Mouse (Mus musculus) hindlimb bud, embryonic 11.5 days (tissue): ENCODE data around the gene Mroh2a.

ENCODE experiments used
- DNase-seq: peaks from one replicate; pipeline ENCODE4 v3.0.0-alpha.2; 2012; ENCODE audit warnings: low read depth, low spot score; ENCODE audit errors: extremely low spot score

The Mroh2a gene

DNA sequence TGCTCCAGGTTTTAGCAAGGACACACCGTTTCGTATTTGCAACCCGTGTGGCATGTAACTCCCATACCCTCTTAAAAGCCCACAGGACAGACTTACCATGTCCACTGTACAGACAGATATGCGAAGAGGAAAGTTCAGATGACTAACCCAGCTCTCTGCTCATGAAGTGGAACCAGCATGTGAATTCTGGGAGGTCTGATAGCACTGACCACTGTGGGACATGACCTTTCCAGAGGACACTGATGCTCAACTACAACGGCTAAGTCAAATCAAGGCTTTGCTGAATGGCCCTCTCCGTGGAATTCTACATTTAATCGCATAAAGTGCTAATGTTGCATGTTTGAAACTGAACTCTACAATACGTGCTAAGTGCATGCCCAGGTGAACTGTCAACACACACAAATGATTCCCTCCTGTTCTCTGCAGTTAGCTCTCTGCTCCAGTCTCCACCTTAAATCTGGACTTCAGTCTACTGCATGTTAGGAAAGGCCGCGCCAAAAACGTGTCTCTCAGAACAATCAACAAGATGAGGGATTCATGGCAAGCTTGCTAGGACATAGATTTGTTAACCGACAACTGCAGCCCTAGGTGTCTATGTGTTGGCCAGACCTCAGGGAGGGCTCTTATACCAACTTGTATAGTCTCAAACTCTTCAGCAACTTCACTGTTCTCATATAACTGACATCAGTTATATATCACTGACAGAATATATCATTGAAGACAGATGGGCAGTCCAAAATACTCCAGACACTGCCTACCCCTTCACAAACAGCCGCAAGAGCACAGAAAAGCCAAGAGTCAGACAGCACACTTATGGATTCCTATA lies 49.1 kb downstream of the Mroh2a start:
- DNase-seq: no peak

DNA sequence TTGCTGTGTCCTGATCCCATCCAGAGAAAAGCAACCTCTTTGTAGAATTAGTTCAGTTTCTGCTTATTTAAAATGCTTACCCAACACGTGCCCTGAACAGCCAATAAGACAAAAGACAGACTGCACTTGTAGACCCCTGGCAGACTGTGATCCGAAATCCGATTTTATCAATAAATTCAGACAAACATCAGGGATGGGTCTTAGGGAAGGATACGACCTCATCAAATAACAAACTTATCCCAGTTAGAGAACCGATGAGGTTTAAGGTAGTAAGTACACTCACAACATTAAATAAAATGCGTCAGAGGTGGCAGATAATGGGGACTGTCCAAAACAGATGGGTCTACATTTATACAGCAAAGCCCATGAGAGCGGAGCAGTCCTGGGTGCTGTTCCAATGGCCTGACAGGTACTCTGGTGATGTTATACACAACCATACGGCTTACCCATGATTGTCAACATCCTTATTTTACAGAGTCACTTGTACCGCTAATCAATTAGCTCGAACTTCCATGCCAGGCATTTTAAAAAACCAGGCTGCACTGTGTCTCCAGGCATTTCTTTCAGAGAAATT lies 49.8 kb downstream of the Mroh2a start:
- no peak for DNase-seq

DNA sequence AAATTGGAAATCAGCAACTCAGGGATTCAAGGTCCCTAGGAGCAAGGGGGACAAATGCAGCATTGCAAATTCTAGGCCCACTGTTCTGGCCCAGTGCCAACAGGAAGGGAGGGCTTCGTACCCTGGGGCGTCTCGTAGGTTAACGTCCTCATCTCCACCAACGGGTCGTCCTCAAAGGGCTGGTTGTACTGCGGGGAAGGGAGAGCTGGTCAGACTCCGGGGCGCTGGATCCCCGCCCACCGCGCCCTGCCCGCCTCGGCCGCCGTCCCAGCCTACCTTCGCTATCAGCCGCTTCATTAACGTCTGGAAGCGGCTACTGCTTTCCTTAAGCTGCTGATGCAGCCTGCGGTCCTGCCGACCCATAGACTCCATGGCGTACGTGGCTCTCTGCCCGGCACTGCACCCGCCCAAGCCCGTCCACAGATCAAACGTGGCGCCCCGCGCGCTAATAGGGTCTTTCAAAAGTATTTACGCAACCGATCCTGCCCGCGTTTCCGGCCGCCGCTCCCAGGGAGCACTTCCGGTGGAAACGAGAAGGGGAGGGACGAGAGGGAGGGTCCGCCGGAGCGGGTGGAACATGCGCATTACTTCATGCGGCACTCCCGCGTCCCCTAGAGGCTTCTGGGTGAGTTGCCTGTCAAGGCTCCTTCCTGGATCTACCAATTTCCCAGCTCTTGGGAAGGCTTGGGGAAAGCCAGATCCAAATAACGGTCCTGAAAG lies 50.5 kb downstream of the Mroh2a start, which contains the start of the genes Hjurp and Trpm8:
Hjurp (minus strand) TSS at position 536 of the 720 bp plus-strand sequence.
Trpm8 (plus strand) TSS at position 564 of the 720 bp plus-strand sequence.
- peak; percentile 100 for DNase-seq

DNA sequence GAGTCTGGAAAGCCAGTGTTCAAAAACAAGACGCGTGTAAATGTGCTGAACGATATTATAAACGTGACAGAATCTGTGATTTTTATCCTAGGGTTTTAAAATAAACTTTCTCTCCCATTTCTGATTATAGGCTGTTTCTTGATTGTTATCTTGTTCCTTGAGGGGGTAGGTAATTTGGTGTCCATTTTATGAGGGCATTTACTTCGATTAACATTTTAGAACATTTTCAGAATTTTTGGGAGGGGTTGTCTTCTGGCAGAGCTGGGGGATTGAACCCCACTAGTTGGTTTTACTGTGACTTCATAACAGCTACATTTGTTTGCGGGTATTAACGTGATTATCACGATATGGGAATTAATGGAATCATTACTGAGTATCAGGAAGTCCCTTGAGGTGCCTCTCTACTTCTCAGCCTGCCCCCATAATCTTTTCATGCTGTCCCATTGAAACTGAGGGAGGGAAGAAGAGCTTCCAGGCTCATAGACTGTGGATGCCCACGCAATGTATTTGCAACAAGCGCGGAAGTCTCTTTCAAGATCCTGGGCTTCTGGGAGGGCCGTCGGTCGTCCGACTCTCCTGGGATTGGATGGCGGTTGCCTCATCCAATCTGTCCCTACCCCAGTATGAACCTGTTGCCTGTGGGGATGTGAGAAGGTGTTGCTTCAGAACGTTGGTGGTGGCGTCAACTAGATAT lies 51.2 kb downstream of the Mroh2a start:
- no peak for DNase-seq

GRCm38 (mm10) chr1:88279111-88280005 lies 52.6 kb downstream of the Mroh2a start:
- no peak for DNase-seq

DNA sequence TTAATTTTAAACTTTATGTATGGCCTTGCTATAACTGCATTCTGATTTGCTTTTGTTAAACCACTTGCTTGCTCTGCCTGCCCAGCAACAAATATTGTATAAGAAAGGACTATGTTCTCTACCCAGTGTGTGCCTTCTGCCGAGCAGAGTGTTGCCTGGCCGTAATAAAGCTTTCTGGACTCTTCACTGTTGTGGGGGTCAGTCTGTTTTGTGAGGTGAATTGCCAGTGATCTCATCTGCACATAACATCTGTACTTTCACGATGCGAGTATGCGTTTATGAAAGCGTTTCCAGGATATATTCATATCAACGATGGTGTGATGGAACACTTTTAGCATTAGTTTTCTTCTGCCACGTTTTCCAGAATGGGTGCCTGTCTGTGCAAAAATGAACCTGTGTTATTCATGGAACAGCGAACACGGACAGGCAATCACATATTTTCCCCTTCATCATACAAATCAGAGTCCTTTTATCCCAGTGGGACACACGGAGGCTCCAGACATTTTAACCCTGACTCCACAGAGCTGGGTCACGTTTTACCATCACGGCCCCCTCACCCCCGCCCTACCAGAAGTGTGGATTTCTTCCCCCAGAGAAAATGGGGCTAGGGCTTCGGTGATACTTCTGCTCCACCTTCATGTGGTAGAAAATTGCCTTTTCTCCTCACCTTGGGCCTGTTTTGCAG lies 53.4 kb downstream of the Mroh2a start:
- DNase-seq: no peak

DNA sequence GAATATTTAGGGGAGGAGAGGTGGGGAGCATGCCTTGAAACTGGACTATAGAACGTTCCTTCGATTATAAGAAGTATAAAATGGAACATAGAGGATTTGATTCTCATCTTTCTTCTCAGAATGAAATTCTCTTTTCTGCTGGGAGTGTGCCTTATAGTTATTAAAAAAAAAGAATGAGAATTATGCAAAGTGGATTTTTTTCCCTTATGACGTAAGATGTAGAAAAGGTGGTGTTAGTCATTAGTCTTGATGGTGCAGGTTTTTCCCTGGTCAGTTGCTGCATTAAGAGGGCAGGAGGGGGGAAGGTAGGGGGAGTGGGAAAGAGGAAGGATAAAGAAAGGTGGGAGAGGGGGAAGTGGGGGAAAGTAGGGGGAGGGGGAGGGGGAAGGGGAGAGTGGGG lies 55.5 kb downstream of the Mroh2a start:
- no peak for DNase-seq

GRCm38 (mm10) chr1:88283376-88284227 lies 56.8 kb downstream of the Mroh2a start:
- no peak for DNase-seq

GRCm38 (mm10) chr1:88284228-88284945 lies 57.6 kb downstream of the Mroh2a start:
- no peak for DNase-seq

GRCm38 (mm10) chr1:88284946-88285320 lies 58.1 kb downstream of the Mroh2a start:
- no peak for DNase-seq

DNA sequence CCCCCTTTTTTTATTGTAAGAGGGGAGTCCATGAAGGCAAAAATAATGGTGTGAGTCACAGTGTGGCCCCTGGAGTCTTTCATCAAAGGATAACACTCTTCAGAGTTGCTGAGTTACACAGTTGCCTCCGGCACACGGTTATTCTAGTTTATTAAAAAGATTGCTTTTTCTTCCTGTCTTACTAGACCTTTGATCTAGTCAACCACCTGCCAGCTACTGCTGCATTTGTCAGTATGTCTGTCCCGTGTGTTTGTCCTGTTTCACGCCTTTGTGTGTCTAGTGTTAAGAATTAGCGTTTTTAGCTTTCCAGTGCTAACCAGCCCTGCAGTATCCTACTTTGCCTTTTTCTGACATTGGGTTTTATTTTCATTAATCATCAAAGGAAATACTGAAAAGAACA lies 58.9 kb downstream of the Mroh2a start:
- DNase-seq: no peak

DNA sequence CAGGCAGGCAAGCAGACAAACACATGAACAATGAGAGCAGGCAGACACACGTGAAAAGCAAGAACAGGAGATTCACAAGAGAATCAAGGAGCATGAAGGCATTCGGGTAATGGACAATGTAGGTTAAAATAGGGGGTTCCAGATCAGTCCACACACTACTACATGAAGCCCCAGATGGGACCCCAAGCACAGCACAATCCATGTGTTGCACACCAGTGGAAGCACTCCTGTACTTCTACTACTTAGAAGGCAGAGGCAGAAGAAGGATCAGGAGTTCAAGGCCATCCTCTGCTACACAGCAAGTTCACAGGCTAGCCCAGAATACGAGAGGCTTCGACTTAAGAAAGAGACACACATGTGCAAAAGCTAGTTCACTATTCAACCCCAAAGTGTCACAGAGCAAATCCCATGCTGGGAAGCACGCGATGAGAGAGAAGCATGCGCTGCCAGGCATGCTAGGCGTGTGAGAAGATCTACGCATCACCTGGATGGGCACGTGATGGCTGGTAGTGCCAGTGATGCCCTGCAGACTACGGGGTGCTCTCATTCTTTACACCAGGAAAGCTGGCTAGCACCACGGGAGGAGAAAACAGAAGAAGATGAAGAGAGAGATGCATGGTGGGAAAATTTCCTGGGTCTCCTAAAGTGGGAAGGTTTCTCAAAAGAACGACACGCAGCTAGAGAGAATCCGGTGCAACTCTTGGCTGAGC lies 59.5 kb downstream of the Mroh2a start:
- DNase-seq: no peak

DNA sequence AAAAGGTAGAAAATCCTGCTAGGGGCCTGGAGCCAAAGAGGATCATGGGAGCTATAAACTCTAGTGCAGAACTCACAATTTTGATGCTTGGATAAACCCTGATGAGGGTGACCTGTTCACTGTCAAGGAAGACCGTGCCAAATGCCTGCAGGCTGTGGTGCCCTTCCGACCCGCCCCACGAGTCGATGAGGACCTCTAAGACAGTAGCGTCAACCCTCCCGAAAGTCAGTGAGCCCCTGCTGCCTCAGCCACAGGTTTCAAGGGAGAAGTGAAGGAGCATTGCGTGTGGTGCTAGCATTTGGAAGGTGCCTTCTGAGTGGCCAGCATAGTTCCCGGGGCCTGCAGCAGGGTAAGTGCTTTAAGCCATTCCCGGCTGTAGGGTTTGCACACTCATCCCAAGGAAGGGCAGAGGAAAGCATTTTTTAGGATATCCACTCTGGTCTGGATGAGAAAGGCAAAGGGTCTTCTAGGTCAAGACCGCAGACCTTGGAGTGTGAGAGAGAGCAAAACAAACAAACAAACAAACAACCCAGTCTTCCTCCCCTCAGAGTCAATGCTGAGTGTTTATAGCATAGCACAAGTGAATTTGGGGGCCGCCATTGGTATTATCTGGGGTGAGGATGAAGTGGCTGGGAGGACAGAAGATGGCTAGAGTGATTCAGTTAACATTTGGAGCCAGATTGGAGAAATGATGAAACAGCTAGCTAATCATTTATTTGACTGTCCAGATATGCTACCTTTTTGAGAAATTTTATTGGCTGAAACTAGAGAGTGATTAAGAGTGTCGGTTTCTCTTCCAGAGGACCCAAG lies 60.3 kb downstream of the Mroh2a start:
- DNase-seq: no peak

DNA sequence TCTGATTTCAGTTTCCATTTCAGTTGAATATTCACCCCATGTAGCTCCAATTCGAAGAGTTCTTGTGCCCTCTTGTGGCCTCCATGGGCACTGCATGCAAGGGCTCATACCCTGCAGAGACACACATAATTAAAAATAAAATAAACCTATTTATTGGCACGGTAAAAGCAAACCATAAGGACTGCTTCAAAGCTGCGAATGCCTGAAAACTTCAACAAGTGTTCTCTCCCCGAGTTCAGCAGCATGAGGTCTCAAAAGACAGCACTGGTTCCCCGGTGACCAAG lies 60.9 kb downstream of the Mroh2a start:
- DNase-seq: peak; percentile 28

- DNase-seq: no peak
Observed at GRCm38 (mm10) chr1:88288056-88288788, 61.4 kb downstream of the Mroh2a start.

DNA sequence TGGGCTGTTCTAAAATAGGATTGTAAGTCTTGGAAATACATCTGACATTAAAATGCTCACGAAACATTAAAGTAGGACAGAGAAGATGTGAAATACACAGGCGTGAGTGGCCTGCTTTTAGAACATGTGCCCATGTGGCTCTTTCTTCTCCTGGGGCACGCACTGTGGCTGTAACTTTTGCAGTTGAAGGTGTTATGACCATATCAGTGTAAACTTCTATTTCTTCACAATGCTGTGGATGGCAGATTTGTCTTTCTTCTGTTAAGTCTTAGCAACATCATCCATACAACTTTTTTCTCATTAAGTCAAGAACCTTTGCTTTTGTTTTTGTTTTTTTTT lies 62.0 kb downstream of the Mroh2a start:
- no peak for DNase-seq
